Mouse (Mus musculus) embryonic facial prominence, embryonic 13.5 days (tissue): ENCODE results near the gene Dnajc5g. TPM values are rescaled to one million over a fixed set of nuclear protein-coding genes. Genes with fewer than 3 reads are reported as not detected.

Source experiments
- ATAC-seq: fragments of 200-750 bp; cut with Nextera tagmentation; 2 replicates; pipeline ENCODE4 v1.8.0; 2017; ENCODE audit warnings: low read depth; ENCODE audit not compliant: insufficient number of reproducible peaks, insufficient read depth, low FRiP score, low TSS enrichment
- H3K27ac ChIP-seq: fragments of 300-500 bp; sonication (generic); 2 replicates; pipeline ENCODE4 v1.5.1; 2015; ENCODE audit warnings: moderate library complexity, mild to moderate bottlenecking, inconsistent platforms
- H3K27me3 ChIP-seq: fragments of 300-500 bp; sonication (generic); 2 replicates; pipeline ENCODE4 v1.6.1; 2015; ENCODE audit warnings: mild to moderate bottlenecking, inconsistent platforms
- H3K36me3 ChIP-seq: fragments of 300-500 bp; sonication (generic); 2 replicates; pipeline ENCODE4 v1.6.1; 2015; ENCODE audit warnings: mild to moderate bottlenecking, inconsistent platforms
- H3K4me1 ChIP-seq: fragments of 300-500 bp; sonication (generic); 2 replicates; pipeline ENCODE4 v1.6.1; 2015; ENCODE audit warnings: inconsistent platforms
- H3K4me2 ChIP-seq: fragments of 300-500 bp; sonication (generic); 2 replicates; pipeline ENCODE4 v1.6.1; 2015; ENCODE audit warnings: moderate library complexity, mild to moderate bottlenecking, inconsistent platforms
- H3K4me3 ChIP-seq: fragments of 300-500 bp; sonication (generic); 2 replicates; pipeline ENCODE4 v1.5.1; 2015; ENCODE audit warnings: mild to moderate bottlenecking, inconsistent platforms
- H3K9ac ChIP-seq: fragments of 300-500 bp; sonication (generic); 2 replicates; pipeline ENCODE4 v1.6.1; 2015; ENCODE audit warnings: mild to moderate bottlenecking, inconsistent platforms
- H3K9me3 ChIP-seq: fragments of 300-500 bp; sonication (generic); 2 replicates; pipeline ENCODE4 v1.6.1; 2016; ENCODE audit warnings: inconsistent platforms
- WGBS: fragments of 180-500 bp; shearing (Covaris S2); methylation state at CpG from one replicate; pipeline ENCODE4 v1.1.7; 2015; ENCODE audit warnings: mixed read lengths; 5-methylcytosine and 5-hydroxymethylcytosine counted together
- polyA plus RNA-seq: library from polyadenylated mRNA; unstranded; fragments of >200 nt; fragmentation: Nextera tagmentation; extraction: Ambion mirVana; gene quantifications from 2 replicates; pipeline ENCODE4 v1.2.1, GENCODE M21; 2015

Dnajc5g gene
- polyA plus RNA-seq = not detected in 2 replicates

- Histone ChIP-seq H3K27ac (no peak within 1 kb of the TSS), H3K36me3 (no peaks in the 10 kb centered on the region), H3K4me1 (no peaks in the 10 kb centered on the region), H3K9me3 (no peaks in the 10 kb centered on the region), H3K27me3 (peaks cover 25% of the 10 kb centered on the region), H3K9ac (no peak within 1 kb of the TSS), H3K4me3 (no peak within 1 kb of the TSS), H3K4me2 (no peak within 1 kb of the TSS)
- 79% methylated on average over 9 of the region's 9 CpGs for WGBS
- ATAC-seq = no peak
Measured at GRCm38 (mm10) chr5:31105814-31106335, at the start of gene Dnajc5g. Gene Dnajc5g, plus strand, starts transcription at chr5:31106285.

- peaks cover 95% of the 10 kb centered on the region for H3K36me3 ChIP-seq
- no peak for ATAC-seq
- no peaks in the 10 kb centered on the region for H3K27me3 ChIP-seq
- H3K4me1 ChIP-seq = no peaks in the 10 kb centered on the region
- H3K27ac ChIP-seq = no peak overlapping the region
- no peak overlapping the region for H3K4me3 ChIP-seq
- H3K4me2 ChIP-seq = no peak overlapping the region
- H3K9me3 ChIP-seq = no peaks in the 10 kb centered on the region
- H3K9ac ChIP-seq = no peak overlapping the region
- WGBS = 99% methylated on average over 3 of the region's 3 CpGs
Measured at GRCm38 (mm10) chr5:31069810-31070209, 36.3 kb upstream of the Dnajc5g start.

- no peaks in the 10 kb centered on the region for H3K9me3 ChIP-seq
- no peaks in the 10 kb centered on the region for H3K4me1 ChIP-seq
- no peak for ATAC-seq
- WGBS = 85% methylated on average over 2 of the region's 2 CpGs
- no peaks in the 10 kb centered on the region for H3K27me3 ChIP-seq
- no peak overlapping the region for H3K9ac ChIP-seq
- peaks cover 100% of the 10 kb centered on the region for H3K36me3 ChIP-seq
- no peak overlapping the region for H3K27ac ChIP-seq
- H3K4me3 ChIP-seq = no peak overlapping the region
- no peak overlapping the region for H3K4me2 ChIP-seq
Measured at GRCm38 (mm10) chr5:31071059-31071458, 35.0 kb upstream of the Dnajc5g start.

- Histone ChIP-seq H3K9ac (no peak overlapping the region), H3K4me1 (no peaks in the 10 kb centered on the region), H3K27me3 (no peaks in the 10 kb centered on the region), H3K4me2 (no peak overlapping the region), H3K4me3 (no peak overlapping the region), H3K36me3 (peaks cover 100% of the 10 kb centered on the region), H3K27ac (no peak overlapping the region), H3K9me3 (no peaks in the 10 kb centered on the region)
- 93% methylated on average over 11 of the region's 11 CpGs for WGBS
- ATAC-seq = no peak
Measured at GRCm38 (mm10) chr5:31071821-31072220, 34.3 kb upstream of the Dnajc5g start.

- no peak overlapping the region for H3K27ac ChIP-seq
- H3K9me3 ChIP-seq = no peaks in the 10 kb centered on the region
- no peak for ATAC-seq
- H3K4me2 ChIP-seq = no peak overlapping the region
- H3K27me3 ChIP-seq = no peaks in the 10 kb centered on the region
- peaks cover 100% of the 10 kb centered on the region for H3K36me3 ChIP-seq
- no peaks in the 10 kb centered on the region for H3K4me1 ChIP-seq
- 91% methylated on average over 12 of the region's 12 CpGs for WGBS
- H3K4me3 ChIP-seq = no peak overlapping the region
- H3K9ac ChIP-seq = no peak overlapping the region
Measured at GRCm38 (mm10) chr5:31073176-31073575, 32.9 kb upstream of the Dnajc5g start.

GRCm38 (mm10) chr5:31076346-31076745, 29.7 kb upstream of the Dnajc5g start:
- Histone ChIP-seq H3K4me2 (no peak overlapping the region), H3K9ac (no peak overlapping the region), H3K4me3 (no peak overlapping the region), H3K27me3 (0 out of 2 replicates have a peak, but pooled peaks cover under 1% of the 10 kb centered on the region), H3K27ac (no peak overlapping the region), H3K9me3 (no peaks in the 10 kb centered on the region), H3K36me3 (peaks cover 79% of the 10 kb centered on the region), H3K4me1 (no peaks in the 10 kb centered on the region)
- ATAC-seq = no peak
- WGBS = 82% methylated on average over 13 of the region's 13 CpGs

- 0 out of 2 replicates have a peak overlapping the region, but pooled peaks have one; percentile 12 for H3K27ac ChIP-seq
- no peak overlapping the region for H3K9ac ChIP-seq
- no peak overlapping the region for H3K4me2 ChIP-seq
- H3K4me3 ChIP-seq = no peak overlapping the region
- 63% methylated on average over 13 of the region's 13 CpGs for whole genome bisulfite sequencing
- peaks cover 22% of the 10 kb centered on the region for H3K27me3 ChIP-seq
- no peaks in the 10 kb centered on the region for H3K9me3 ChIP-seq
- no peaks in the 10 kb centered on the region for H3K4me1 ChIP-seq
- peaks cover 40% of the 10 kb centered on the region for H3K36me3 ChIP-seq
- no peak for ATAC-seq
Measured at GRCm38 (mm10) chr5:31080059-31080794, 25.9 kb upstream of the Dnajc5g start.

- Histone ChIP-seq H3K4me3 (no peak overlapping the region), H3K4me1 (no peaks in the 10 kb centered on the region), H3K27me3 (peaks cover 22% of the 10 kb centered on the region), H3K27ac (no peak overlapping the region), H3K9me3 (no peaks in the 10 kb centered on the region), H3K36me3 (peaks cover 35% of the 10 kb centered on the region), H3K9ac (no peak overlapping the region), H3K4me2 (no peak overlapping the region)
- no peak for ATAC-seq
- WGBS = 62% methylated on average over 3 of the region's 3 CpGs
Measured at GRCm38 (mm10) chr5:31080795-31081164, 25.3 kb upstream of the Dnajc5g start.

GRCm38 (mm10) chr5:31081386-31081785, 24.7 kb upstream of the Dnajc5g start:
- Histone ChIP-seq H3K27ac (no peak overlapping the region), H3K4me2 (no peak overlapping the region), H3K27me3 (peaks cover 28% of the 10 kb centered on the region), H3K4me3 (no peak overlapping the region), H3K4me1 (no peaks in the 10 kb centered on the region), H3K9ac (no peak overlapping the region), H3K36me3 (peaks cover 29% of the 10 kb centered on the region), H3K9me3 (no peaks in the 10 kb centered on the region)
- 75% methylated on average over 3 of the region's 3 CpGs for WGBS
- ATAC-seq = no peak

- H3K4me2 ChIP-seq = no peak overlapping the region
- no peak for ATAC-seq
- no peaks in the 10 kb centered on the region for H3K9me3 ChIP-seq
- H3K27me3 ChIP-seq = peaks cover 32% of the 10 kb centered on the region
- no peak overlapping the region for H3K4me3 ChIP-seq
- no peak overlapping the region for H3K9ac ChIP-seq
- no peak overlapping the region for H3K27ac ChIP-seq
- H3K4me1 ChIP-seq = no peaks in the 10 kb centered on the region
- peaks cover 19% of the 10 kb centered on the region for H3K36me3 ChIP-seq
- WGBS = 18% methylated on average over 5 of the region's 5 CpGs
Measured at GRCm38 (mm10) chr5:31082355-31082754, 23.7 kb upstream of the Dnajc5g start.

GRCm38 (mm10) chr5:31082935-31083625, 23.0 kb upstream of the Dnajc5g start:
- no peak for ATAC-seq
- no peaks in the 10 kb centered on the region for H3K4me1 ChIP-seq
- H3K36me3 ChIP-seq = peaks cover 12% of the 10 kb centered on the region
- H3K4me3 ChIP-seq = no peak overlapping the region
- H3K9ac ChIP-seq = no peak overlapping the region
- no peaks in the 10 kb centered on the region for H3K9me3 ChIP-seq
- peaks cover 39% of the 10 kb centered on the region for H3K27me3 ChIP-seq
- H3K4me2 ChIP-seq = no peak overlapping the region
- no peak overlapping the region for H3K27ac ChIP-seq
- 41% methylated on average over 12 of the region's 12 CpGs for WGBS

GRCm38 (mm10) chr5:31083949-31084348, 22.1 kb upstream of the Dnajc5g start:
- Histone ChIP-seq H3K4me3 (no peak overlapping the region), H3K9me3 (no peaks in the 10 kb centered on the region), H3K36me3 (peaks cover 3% of the 10 kb centered on the region), H3K27ac (no peak overlapping the region), H3K27me3 (peaks cover 48% of the 10 kb centered on the region), H3K9ac (no peak overlapping the region), H3K4me2 (no peak overlapping the region), H3K4me1 (no peaks in the 10 kb centered on the region)
- 5% methylated on average over 8 of the region's 8 CpGs for WGBS
- no peak for ATAC-seq
